Mouse (Mus musculus) telencephalon, adult 2 months (tissue): ENCODE measurements around the gene Rnf145.

Source experiments
- DNase-seq: peaks from one replicate; pipeline ENCODE4 v3.0.0-alpha.2; 2011; ENCODE audit warnings: low read depth, low spot score

Rnf145 gene

GRCm38 (mm10) chr11:44518281-44519095 is at the start of gene Rnf145:
Gene Rnf145 (plus strand): TSS chr11:44518964.
- DNase-seq = peak; percentile 64

- DNase-seq = no peak
These were observed 48.9 kb upstream of the Rnf145 start for GRCm38 (mm10) chr11:44469646-44470431.

- peak; percentile 90 for DNase-seq
These were observed 48.1 kb upstream of the Rnf145 start, which contains the start of gene Ublcp1 for GRCm38 (mm10) chr11:44470432-44471336. Gene Ublcp1 (minus strand): TSS chr11:44470498.

GRCm38 (mm10) chr11:44471337-44471995 is 47.3 kb upstream of the Rnf145 start:
- no peak for DNase-seq

GRCm38 (mm10) chr11:44475467-44475866 is 43.3 kb upstream of the Rnf145 start:
- DNase-seq = no peak

- DNase-seq = no peak
These were observed 42.3 kb upstream of the Rnf145 start for GRCm38 (mm10) chr11:44476445-44476844.

GRCm38 (mm10) chr11:44478382-44478781 is 40.4 kb upstream of the Rnf145 start:
- no peak for DNase-seq

- no peak for DNase-seq
These were observed 38.5 kb upstream of the Rnf145 start for GRCm38 (mm10) chr11:44480246-44480645.

- DNase-seq = no peak
These were observed 33.6 kb upstream of the Rnf145 start for GRCm38 (mm10) chr11:44485089-44485736.

GRCm38 (mm10) chr11:44489117-44489516 is 29.6 kb upstream of the Rnf145 start:
- DNase-seq = no peak

GRCm38 (mm10) chr11:44494643-44495323 is 24.0 kb upstream of the Rnf145 start:
- DNase-seq = no peak

GRCm38 (mm10) chr11:44496217-44496616 is 22.5 kb upstream of the Rnf145 start:
- DNase-seq = no peak

- DNase-seq = no peak
These were observed 20.1 kb upstream of the Rnf145 start for GRCm38 (mm10) chr11:44498412-44499272.

GRCm38 (mm10) chr11:44500966-44501365 is 17.8 kb upstream of the Rnf145 start:
- DNase-seq = no peak

GRCm38 (mm10) chr11:44501477-44501876 is 17.3 kb upstream of the Rnf145 start:
- DNase-seq = no peak

- no peak for DNase-seq
These were observed 15.8 kb upstream of the Rnf145 start for GRCm38 (mm10) chr11:44502931-44503330.

- no peak for DNase-seq
These were observed 14.6 kb upstream of the Rnf145 start for GRCm38 (mm10) chr11:44504146-44504545.

- no peak for DNase-seq
These were observed 14.0 kb upstream of the Rnf145 start for GRCm38 (mm10) chr11:44504761-44505160.

GRCm38 (mm10) chr11:44508876-44509275 is 9.9 kb upstream of the Rnf145 start:
- DNase-seq = no peak
